ENCODE assay signal across 6 mouse cellular contexts in the genomic region with DNA sequence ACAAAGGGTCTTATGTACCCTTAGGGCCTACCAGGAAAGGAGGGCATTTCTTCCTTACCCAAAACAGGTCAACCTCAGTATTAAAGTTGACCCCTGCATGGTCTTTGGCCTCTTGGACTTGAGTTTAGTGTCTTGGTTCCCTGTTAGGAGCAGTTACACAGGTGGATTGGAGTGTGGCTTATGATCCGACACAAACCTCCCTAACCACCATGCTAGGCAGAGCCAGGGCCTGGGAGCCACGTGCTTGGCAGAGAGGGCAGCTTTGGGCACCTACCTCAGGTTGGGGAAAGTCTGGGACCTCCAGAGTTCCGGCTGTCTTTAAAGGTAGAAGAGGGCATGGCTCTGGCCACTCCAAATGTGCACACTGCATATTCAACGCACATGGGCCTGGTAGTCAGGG.
"Had no signal": no experiment of that assay in that cellular context is flagged by ENCODE, and none has a peak within 500 bp of the region (broad histone marks: within the 10 kb centered on the region; RNA-seq: fewer than 3 reads in every experiment).

No protein-coding gene starts in this region.

- H3K27ac ChIP-seq: neural tube, embryonic 13.5 days; neural tube, embryonic 15.5 days; stomach, embryonic 15.5 days; stomach, postnatal 0 days had no signal

- H3K9me3 ChIP-seq: neural tube, embryonic 13.5 days; neural tube, embryonic 15.5 days; stomach, embryonic 15.5 days had no signal

- H3K9ac ChIP-seq: neural tube, embryonic 13.5 days; neural tube, embryonic 15.5 days; stomach, embryonic 15.5 days had no signal

- DNase-seq: right cerebral cortex, adult 18-20 months; thymus, adult 18-20 months had no signal

- H3K27me3 ChIP-seq: neural tube, embryonic 13.5 days; neural tube, embryonic 15.5 days; stomach, embryonic 15.5 days had no signal

- H3K4me2 ChIP-seq: neural tube, embryonic 13.5 days; neural tube, embryonic 15.5 days; stomach, embryonic 15.5 days had no signal

- H3K4me3 ChIP-seq: neural tube, embryonic 13.5 days; neural tube, embryonic 15.5 days; stomach, embryonic 15.5 days had no signal
